Mouse (Mus musculus) thymus, postnatal 14 days (tissue): Measurements from ENCODE around the gene Pcdh17.
A peak's percentile ranks its signal among the peaks of the same experiment; 100 is the strongest.

Experiments used
- DNase-seq: peaks from one replicate; pipeline ENCODE4 v3.0.0; 2021

Pcdh17 gene

GRCm38 (mm10) chr14:84443288-84443686, at the start of gene Pcdh17:
Pcdh17 (plus strand) TSS chr14:84443563.
- DNase-seq = peak; percentile 56

GRCm38 (mm10) chr14:84397137-84397536, 46.2 kb upstream of the Pcdh17 start:
- DNase-seq = no peak

- DNase-seq = no peak
Observed at GRCm38 (mm10) chr14:84424736-84425135, 18.6 kb upstream of the Pcdh17 start.

GRCm38 (mm10) chr14:84426616-84427015, 16.7 kb upstream of the Pcdh17 start:
- no peak for DNase-seq

- DNase-seq = peak; percentile 3
Observed at GRCm38 (mm10) chr14:84438066-84438770, 5.1 kb upstream of the Pcdh17 start.

- DNase-seq = no peak
Observed at GRCm38 (mm10) chr14:84440903-84441302, 2.5 kb upstream of the Pcdh17 start.

- no peak for DNase-seq
Observed at GRCm38 (mm10) chr14:84442528-84443287, 655 bp upstream of the Pcdh17 start.

- DNase-seq = no peak
Observed at GRCm38 (mm10) chr14:84443761-84444160, 398 bp downstream of the Pcdh17 start.

- no peak for DNase-seq
Observed at GRCm38 (mm10) chr14:84444276-84444662, 906 bp downstream of the Pcdh17 start.

GRCm38 (mm10) chr14:84444663-84445502, 1.5 kb downstream of the Pcdh17 start:
- no peak for DNase-seq

GRCm38 (mm10) chr14:84445503-84446410, 2.4 kb downstream of the Pcdh17 start:
- DNase-seq = no peak

GRCm38 (mm10) chr14:84446411-84446915, 3.1 kb downstream of the Pcdh17 start:
- DNase-seq = no peak

GRCm38 (mm10) chr14:84446941-84447641, 3.7 kb downstream of the Pcdh17 start:
- DNase-seq = no peak

GRCm38 (mm10) chr14:84447661-84448380, 4.5 kb downstream of the Pcdh17 start:
- DNase-seq = no peak

- DNase-seq = no peak
Observed at GRCm38 (mm10) chr14:84448381-84448771, 5.0 kb downstream of the Pcdh17 start.

GRCm38 (mm10) chr14:84454074-84454845, 10.9 kb downstream of the Pcdh17 start:
- DNase-seq = no peak

- DNase-seq = no peak
Observed at GRCm38 (mm10) chr14:84475491-84475890, 32.1 kb downstream of the Pcdh17 start.

GRCm38 (mm10) chr14:84476336-84476735, 33.0 kb downstream of the Pcdh17 start:
- no peak for DNase-seq

- DNase-seq = no peak
Observed at GRCm38 (mm10) chr14:84476906-84477305, 33.5 kb downstream of the Pcdh17 start.

- no peak for DNase-seq
Observed at GRCm38 (mm10) chr14:84477411-84477810, 34.0 kb downstream of the Pcdh17 start.
